Mouse (Mus musculus) ES-Bruce4 (cell line): ENCODE data around the gene Zscan10.

Experiments
- CTCF ChIP-seq: IDR thresholded peaks from one replicate; pipeline ENCODE4 v1.8.1; 2011; ENCODE audit warnings: low read depth, low read length
- POLR2A ChIP-seq: IDR thresholded peaks from one replicate; pipeline ENCODE4 v1.8.1; 2011; ENCODE audit warnings: low read length; ENCODE audit not compliant: insufficient read depth

- TF ChIP-seq CTCF (no peak), POLR2A (no peak)
These were observed 53.8 kb downstream of the Zscan10 start for GRCm38 (mm10) chr17:23654410-23654809.
